Mouse (Mus musculus) G1E (cell line): ENCODE results near the gene Hist2h2bb. TPM values are rescaled to one million over a fixed set of nuclear protein-coding genes. Genes with fewer than 3 reads are reported as not detected.
"Not testable (repeated sequence)": the region's sequence is repeated elsewhere in the genome, so short reads cannot be mapped to it uniquely, and the experiment has no call there.

Source experiments
- ATAC-seq: 2 replicates; pipeline ENCODE4 v1.8.0; 2016; ENCODE audit warnings: mild to moderate bottlenecking; ENCODE audit not compliant: insufficient number of reproducible peaks, poor library complexity, low FRiP score, severe bottlenecking; ENCODE audit errors: extremely low read depth
- DNase-seq: peaks from one replicate; pipeline ENCODE4 v3.0.0; 2012; ENCODE audit warnings: low spot score
- H3K27me3 ChIP-seq: 2 replicates; pipeline ENCODE4 v1.6.1; 2012; ENCODE audit warnings: mild to moderate bottlenecking, low read length, inconsistent platforms; ENCODE audit not compliant: insufficient read depth
- H3K36me3 ChIP-seq: replicated peaks from 2 replicates; pipeline ENCODE3; 2012; ENCODE audit warnings: mild to moderate bottlenecking, inconsistent platforms
- H3K4me1 ChIP-seq: 2 replicates; pipeline ENCODE4 v1.6.1; 2012; ENCODE audit warnings: low read depth, low read length, inconsistent platforms, mixed read lengths; ENCODE audit not compliant: insufficient read depth
- H3K4me3 ChIP-seq: 2 replicates; pipeline ENCODE4 v1.5.1; 2012; ENCODE audit warnings: low read depth, mild to moderate bottlenecking, inconsistent platforms, low read length, moderate library complexity, mixed read lengths
- H3K9me3 ChIP-seq: replicated peaks from 2 replicates; pipeline ENCODE4 v1.6.1; 2012; ENCODE audit warnings: inconsistent platforms
- CTCF ChIP-seq: IDR thresholded peaks from 2 replicates; pipeline ENCODE4 v1.5.1; 2012; ENCODE audit warnings: low read depth, low read length, inconsistent platforms, mixed read lengths
- GATA1 ChIP-seq: IDR thresholded peaks from 2 replicates; pipeline ENCODE4 v1.6.1; 2012; ENCODE audit warnings: borderline replicate concordance, low read length, inconsistent platforms, mixed read lengths
- POLR2AphosphoS5 ChIP-seq: IDR thresholded peaks from 2 replicates; pipeline ENCODE4 v1.6.1; 2012; ENCODE audit warnings: low read depth, low read length, inconsistent platforms; ENCODE audit not compliant: insufficient replicate concordance
- TAL1 ChIP-seq: conservative IDR thresholded peaks from 2 replicates; pipeline ENCODE4 v1.6.1; 2012; ENCODE audit warnings: low read depth, low read length, inconsistent platforms, mixed read lengths
- polyA plus RNA-seq: library from polyadenylated mRNA; stranded (reverse); fragments of >175 nt; gene quantifications from 2 replicates; pipeline ENCODE4 v1.2.3, GENCODE M21; 2012
- total RNA-seq, 2 experiments: library from RNA; stranded (forward) in 1 of 2; stranded (reverse) in 1 of 2; fragments of 200-1000 nt in 1 of 2; fragments of >200 nt in 1 of 2; fragmentation: Nextera tagmentation in 1 of 2; gene quantifications; 2 replicates each; pipeline ENCODE4 v1.2.3; 2014 to 2017

Hist2h2bb gene
- total and polyA plus RNA-seq, 3 experiments, result 0.29 to 8,372 (median 2,071) TPM

GRCm38 (mm10) chr3:96235836-96236235 lies 33.7 kb upstream of the Hist2h2bb start:
- H3K36me3 ChIP-seq, result no peaks in the 10 kb centered on the region

GRCm38 (mm10) chr3:96236834-96237334 lies 32.7 kb upstream of the Hist2h2bb start:
- Histone ChIP-seq H3K36me3 (no peaks in the 10 kb centered on the region), H3K9me3 (no peaks in the 10 kb centered on the region), H3K4me3 (peak overlapping the region; percentile 67; the same call in 1 of the 2 replicates), H3K4me1 (peaks cover 20% of the 10 kb centered on the region), H3K27me3 (no peaks in the 10 kb centered on the region)
- TF ChIP-seq CTCF (no peak), POLR2AphosphoS5 (peak; percentile 27; the same call in 1 of the 2 replicates)
- ATAC-seq, result no peak
- DNase-seq, result no peak

More at GRCm38 (mm10) chr3:96235836-96236235, 33.7 kb upstream of the Hist2h2bb start:
- H3K27me3 ChIP-seq, result no peaks in the 10 kb centered on the region
- H3K9me3 ChIP-seq, result no peaks in the 10 kb centered on the region
- ATAC-seq, result no peak
- no peak for TF ChIP-seq GATA1
- TF ChIP-seq TAL1, result no peak
- TF ChIP-seq POLR2AphosphoS5, result peak; percentile 89; the same call in 1 of the 2 replicates
- TF ChIP-seq CTCF, result no peak
- no peak overlapping the region for H3K4me3 ChIP-seq
- peaks cover 25% of the 10 kb centered on the region for H3K4me1 ChIP-seq
- DNase-seq, result no peak

GRCm38 (mm10) chr3:96237335-96237903 lies 32.1 kb upstream of the Hist2h2bb start:
- H3K4me1 ChIP-seq, result peaks cover 22% of the 10 kb centered on the region
- no peak for ATAC-seq
- no peak for DNase-seq
- no peaks in the 10 kb centered on the region for H3K36me3 ChIP-seq
- peak overlapping the region; percentile 67 for H3K4me3 ChIP-seq
- no peaks in the 10 kb centered on the region for H3K9me3 ChIP-seq
- TF ChIP-seq CTCF (no peak), GATA1 (no peak), POLR2AphosphoS5 (peak; percentile 70; the same call in 1 of the 2 replicates)
- H3K27me3 ChIP-seq, result no peaks in the 10 kb centered on the region

- H3K4me3 ChIP-seq, result peak overlapping the region; percentile 67
- no peak for ATAC-seq
- DNase-seq, result no peak
- no peaks in the 10 kb centered on the region for H3K36me3 ChIP-seq
- peaks cover 23% of the 10 kb centered on the region for H3K4me1 ChIP-seq
- TF ChIP-seq POLR2AphosphoS5, result peak; percentile 85; the same call in 1 of the 2 replicates
- no peak for TF ChIP-seq TAL1
- no peak for TF ChIP-seq CTCF
- no peaks in the 10 kb centered on the region for H3K27me3 ChIP-seq
- H3K9me3 ChIP-seq, result no peaks in the 10 kb centered on the region
Observed at GRCm38 (mm10) chr3:96237904-96238511, 31.5 kb upstream of the Hist2h2bb start.

GRCm38 (mm10) chr3:96238954-96239793 lies 30.4 kb upstream of the Hist2h2bb start, which contains the start of gene Hist2h3c2:
Hist2h3c2 (minus strand) TSS chr3:96239127.
- not testable (repeated sequence) for H3K9me3 ChIP-seq, DNase-seq, H3K27me3 ChIP-seq, H3K36me3 ChIP-seq
- TF ChIP-seq POLR2AphosphoS5, result peak; percentile 81; the same call in 1 of the 2 replicates
- peak within 1 kb of the TSS; percentile 67 for H3K4me3 ChIP-seq
- ATAC-seq, result peak; percentile 77
- H3K4me1 ChIP-seq, result peaks cover 29% of the 10 kb centered on the region

- not testable (repeated sequence) for H3K36me3 ChIP-seq, H3K27me3 ChIP-seq, DNase-seq, H3K9me3 ChIP-seq
- Histone ChIP-seq H3K4me1 (peaks cover 38% of the 10 kb centered on the region), H3K4me3 (peak within 1 kb of the TSS; percentile 67)
- ATAC-seq, result peak; percentile 74
Observed at GRCm38 (mm10) chr3:96239949-96240798, 29.4 kb upstream of the Hist2h2bb start, which contains the start of gene Hist2h2aa2. Hist2h2aa2 (minus strand) TSS chr3:96240276.
